Mouse (Mus musculus) right cerebral cortex, adult 18-20 months (tissue): Measurements from ENCODE around the gene Gm20388.

Experiments used
- DNase-seq: peaks from one replicate; pipeline ENCODE4 v3.0.0; 2022; ENCODE audit warnings: mixed read lengths

Gene Gm20388

GRCm38 (mm10) chr8:121850436-121850820 is 1939.8 kb downstream of the Gm20388 start:
- DNase-seq: no peak

- peak; percentile 94 for DNase-seq
Measured at GRCm38 (mm10) chr8:121850821-121851470, 1940.3 kb downstream of the Gm20388 start.

GRCm38 (mm10) chr8:121851716-121852115 is 1941.1 kb downstream of the Gm20388 start:
- DNase-seq: no peak

GRCm38 (mm10) chr8:121852464-121852863 is 1941.8 kb downstream of the Gm20388 start:
- no peak for DNase-seq

- DNase-seq: no peak
Measured at GRCm38 (mm10) chr8:121853586-121853985, 1942.9 kb downstream of the Gm20388 start.

- no peak for DNase-seq
Measured at GRCm38 (mm10) chr8:121856071-121856746, 1945.6 kb downstream of the Gm20388 start.

GRCm38 (mm10) chr8:121857331-121857730 is 1946.7 kb downstream of the Gm20388 start:
- no peak for DNase-seq

GRCm38 (mm10) chr8:121857747-121858146 is 1947.1 kb downstream of the Gm20388 start:
- no peak for DNase-seq

GRCm38 (mm10) chr8:121861276-121861675 is 1950.6 kb downstream of the Gm20388 start:
- no peak for DNase-seq

GRCm38 (mm10) chr8:121861806-121862548 is 1951.3 kb downstream of the Gm20388 start:
- no peak for DNase-seq

- no peak for DNase-seq
Measured at GRCm38 (mm10) chr8:121865356-121865755, 1954.7 kb downstream of the Gm20388 start.

GRCm38 (mm10) chr8:121868196-121868595 is 1957.6 kb downstream of the Gm20388 start:
- DNase-seq: no peak

GRCm38 (mm10) chr8:121868896-121869295 is 1958.3 kb downstream of the Gm20388 start:
- no peak for DNase-seq

GRCm38 (mm10) chr8:121870190-121870589 is 1959.5 kb downstream of the Gm20388 start:
- no peak for DNase-seq

GRCm38 (mm10) chr8:121871833-121872440 is 1961.3 kb downstream of the Gm20388 start:
- DNase-seq: no peak

- DNase-seq: no peak
Measured at GRCm38 (mm10) chr8:121874031-121874430, 1963.4 kb downstream of the Gm20388 start.

GRCm38 (mm10) chr8:121875045-121875444 is 1964.4 kb downstream of the Gm20388 start:
- no peak for DNase-seq

- no peak for DNase-seq
Measured at GRCm38 (mm10) chr8:121875517-121875916, 1964.9 kb downstream of the Gm20388 start.

GRCm38 (mm10) chr8:121877212-121877611 is 1966.6 kb downstream of the Gm20388 start:
- no peak for DNase-seq

- DNase-seq: no peak
Measured at GRCm38 (mm10) chr8:121877828-121878480, 1967.3 kb downstream of the Gm20388 start.

- no peak for DNase-seq
Measured at GRCm38 (mm10) chr8:121879712-121880111, 1969.1 kb downstream of the Gm20388 start.

- DNase-seq: no peak
Measured at GRCm38 (mm10) chr8:121880818-121881217, 1970.2 kb downstream of the Gm20388 start.

- no peak for DNase-seq
Measured at GRCm38 (mm10) chr8:121881921-121882320, 1971.3 kb downstream of the Gm20388 start.
